Mouse (Mus musculus) T-helper 2 cell (primary cell): ENCODE measurements around the gene Cers2.
"Not testable (repeated sequence)": the region's sequence is repeated elsewhere in the genome, so short reads cannot be mapped to it uniquely, and the experiment has no call there.

Experiments used
- in situ Hi-C: fragments of 300-600 bp; cut with MboI, MseI; formaldehyde crosslinking; loops from one replicate; pipeline ENCODE4 v1.15.1; 2025; ENCODE audit warnings: high pct_unique_total_duplicates

Cers2 gene

GRCm38 (mm10) chr3:95317414-95318080 is 3.0 kb downstream of the Cers2 start:
- in situ Hi-C loops = no loop called here

GRCm38 (mm10) chr3:95318548-95318947 is 4.0 kb downstream of the Cers2 start:
- in situ Hi-C loops = no loop called here

DNA sequence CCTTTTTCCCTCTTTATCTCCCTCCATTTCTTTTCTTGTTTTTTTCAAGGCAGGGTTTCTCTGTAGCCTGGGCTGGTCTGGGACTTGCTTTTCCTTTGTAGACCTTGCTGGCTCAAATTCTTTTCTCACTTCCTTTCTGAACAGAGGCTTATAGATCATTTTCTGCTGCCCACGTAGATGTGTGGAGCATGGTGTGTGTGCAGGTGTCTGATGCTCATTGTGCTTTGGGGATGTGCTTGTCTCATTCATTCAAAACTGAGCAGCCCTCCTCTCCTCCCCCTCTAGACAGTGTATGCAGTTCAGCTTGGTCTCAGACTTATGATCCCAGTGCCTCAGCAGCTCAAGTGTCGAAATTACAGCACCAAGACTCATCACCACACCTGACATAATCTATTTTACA is 4.5 kb downstream of the Cers2 start:
- in situ Hi-C loops = no loop called here

GRCm38 (mm10) chr3:95319701-95320625 is 5.4 kb downstream of the Cers2 start:
- in situ Hi-C loops = no loop called here

GRCm38 (mm10) chr3:95323429-95323828 is 8.8 kb downstream of the Cers2 start:
- in situ Hi-C loops = no loop called here

- in situ Hi-C loops = no loop called here
Measured at GRCm38 (mm10) chr3:95324454-95325144, 10.0 kb downstream of the Cers2 start.

GRCm38 (mm10) chr3:95328803-95329404 is 14.3 kb downstream of the Cers2 start:
- in situ Hi-C loops = no loop called here

DNA sequence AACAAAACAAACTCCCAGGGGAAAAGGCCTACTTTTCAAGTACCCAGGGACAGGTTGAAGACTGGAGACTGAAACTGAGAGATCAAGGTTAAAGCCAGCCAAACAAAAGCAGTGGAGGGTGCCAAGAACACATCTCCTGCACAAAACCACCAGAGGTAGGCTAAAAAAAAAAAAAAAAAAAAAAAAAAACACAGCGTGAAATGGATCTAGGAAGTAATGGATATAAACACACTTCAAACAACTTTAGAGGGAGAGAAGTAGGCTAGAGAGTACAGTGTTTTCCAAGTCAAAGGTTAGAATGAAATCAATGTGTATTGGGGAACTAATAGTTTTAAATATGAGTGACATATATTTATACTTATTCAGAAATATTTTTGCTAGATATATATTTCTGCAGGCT is 16.9 kb downstream of the Cers2 start:
- in situ Hi-C loops = no loop called here

- in situ Hi-C loops = no loop called here
Measured at GRCm38 (mm10) chr3:95337345-95337744, 22.8 kb downstream of the Cers2 start.

DNA sequence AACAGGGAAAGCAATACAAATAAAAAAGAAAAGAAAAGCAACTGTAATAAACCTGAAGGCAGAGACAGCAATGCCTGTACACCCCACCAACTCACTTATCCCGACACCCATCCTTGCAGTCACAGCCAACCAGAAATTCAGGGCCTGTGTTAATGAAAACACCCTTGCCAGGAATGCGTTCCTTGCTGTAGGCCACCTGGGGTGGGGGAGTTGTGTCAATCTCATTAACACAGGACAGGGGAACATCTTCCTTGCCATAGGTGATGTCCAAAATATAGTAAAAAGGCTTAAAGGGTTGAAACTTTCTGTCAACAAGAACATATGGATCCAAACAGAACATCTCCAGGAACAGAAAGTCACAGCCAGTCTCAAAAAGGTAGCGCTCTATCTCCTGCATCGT is 23.7 kb downstream of the Cers2 start:
- in situ Hi-C loops = no loop called here

DNA sequence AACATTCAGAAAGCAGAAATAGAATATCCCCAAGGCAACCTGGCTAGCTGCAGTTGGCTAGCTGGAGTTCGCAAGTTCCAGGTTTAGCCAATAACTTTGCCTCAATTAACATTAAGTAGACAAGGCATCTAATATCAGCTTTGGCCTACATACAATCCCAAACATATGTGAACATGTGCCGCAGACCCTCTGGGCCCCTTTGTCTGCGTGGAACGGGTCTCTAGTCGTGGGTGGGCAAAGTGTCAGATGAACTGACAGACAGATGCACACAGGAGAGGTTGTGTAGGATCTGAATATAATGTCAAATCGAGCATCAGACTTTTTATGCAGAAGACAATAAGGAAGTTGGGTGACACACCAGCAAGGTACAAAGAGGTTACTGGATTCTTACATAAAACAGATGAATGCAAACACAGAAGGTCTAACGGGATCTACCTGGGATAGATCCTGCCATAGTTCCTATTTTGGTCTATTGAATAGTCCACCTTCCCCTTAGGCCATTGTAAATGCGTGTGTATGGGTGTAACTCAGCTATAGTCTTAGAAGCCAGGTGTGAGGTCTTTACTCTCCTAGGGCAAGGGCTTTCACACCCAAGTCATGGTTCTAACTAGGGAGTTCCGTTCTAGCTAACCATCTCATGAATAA is 28.9 kb downstream of the Cers2 start:
- in situ Hi-C loops = loop anchor here (5.0 kb wide), 2 partner anchors 114 to 499 kb away; no protein-coding TSS in a partner anchor

GRCm38 (mm10) chr3:95346454-95346853 is 31.9 kb downstream of the Cers2 start:
- in situ Hi-C loops = no loop called here

GRCm38 (mm10) chr3:95348343-95348742 is 33.8 kb downstream of the Cers2 start:
- in situ Hi-C loops = not testable (repeated sequence)

GRCm38 (mm10) chr3:95349491-95349890 is 34.9 kb downstream of the Cers2 start:
- in situ Hi-C loops = no loop called here

- in situ Hi-C loops = not testable (repeated sequence)
Measured at GRCm38 (mm10) chr3:95355911-95356544, 41.4 kb downstream of the Cers2 start.

GRCm38 (mm10) chr3:95356701-95357449 is 42.3 kb downstream of the Cers2 start, which contains the start of gene Setdb1:
Setdb1 (minus strand) TSS chr3:95357202.
- in situ Hi-C loops = not testable (repeated sequence)

GRCm38 (mm10) chr3:95357746-95358145 is 43.2 kb downstream of the Cers2 start:
- in situ Hi-C loops = no loop called here

DNA sequence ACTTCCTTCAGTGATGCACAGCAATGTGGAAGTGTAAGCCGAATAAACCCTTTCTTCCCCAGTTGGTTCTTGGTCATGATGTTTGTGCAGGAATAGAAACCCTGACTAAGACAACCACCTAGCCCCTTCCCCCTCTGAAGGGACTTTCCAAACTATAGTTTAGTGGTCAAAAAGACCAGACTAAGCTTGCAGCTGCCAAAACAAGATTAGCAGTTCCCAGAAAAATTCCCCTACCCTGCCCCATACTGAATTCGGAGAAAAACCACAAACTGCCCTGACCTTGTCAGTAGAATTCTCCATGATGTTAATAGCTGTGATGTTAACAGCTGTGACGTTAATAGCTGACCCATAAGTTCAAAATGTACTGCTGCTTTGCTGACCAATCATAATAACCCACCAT is 45.7 kb downstream of the Cers2 start:
- in situ Hi-C loops = not testable (repeated sequence)

DNA sequence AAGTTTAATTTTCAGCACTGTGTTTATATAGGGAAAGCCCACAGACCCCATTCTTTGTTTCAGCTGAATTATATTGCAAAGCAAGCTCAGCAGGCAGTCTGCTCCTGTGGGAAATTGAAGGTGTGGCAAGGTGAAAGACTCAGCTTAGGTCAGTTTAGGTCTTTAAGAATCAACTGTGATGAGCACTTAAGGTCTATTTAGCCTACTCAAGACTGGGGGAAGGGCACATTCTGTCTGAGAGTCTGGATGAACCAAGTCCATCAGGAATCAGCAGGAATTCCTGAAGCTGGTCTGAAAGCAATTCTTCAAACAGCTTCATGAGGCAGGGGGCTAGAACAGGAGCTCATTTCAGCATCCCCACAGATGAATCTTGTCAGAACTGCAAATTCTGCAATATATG is 55.5 kb downstream of the Cers2 start:
- in situ Hi-C loops = no loop called here
